8 mouse cellular contexts compared by ENCODE assay signal in genomic region chr3:82904211-82904908, GRCm38 (mm10). TPM values are rescaled to one million over a fixed set of nuclear protein-coding genes. Genes with fewer than 3 reads are reported as not detected.
A peak's percentile ranks its signal among the peaks of the same experiment; 100 is the strongest.
DNase-seq lines count a peak whose midpoint lies in the region; ATAC-seq lines count a peak whose summit lies in the region.

No protein-coding gene starts in this region.

- peak overlapping the region; percentile 66 for H3K4me2 ChIP-seq in kidney, embryonic 14.5 days (replicated peaks; ENCODE audit: low read depth, low read length)
- H3K4me2 ChIP-seq in intestine, embryonic 15.5 days (replicated peaks) = peak overlapping the region; percentile 94
- H3K4me2 ChIP-seq in midbrain, embryonic 12.5 days (replicated peaks) = peak overlapping the region; percentile 85

- peak overlapping the region; percentile 44 for H3K4me3 ChIP-seq in kidney, embryonic 14.5 days (ENCODE audit: low read length)
- peak overlapping the region; percentile 60 for H3K4me3 ChIP-seq in embryonic facial prominence, embryonic 10.5 days
- peak overlapping the region; percentile 47 for H3K4me3 ChIP-seq in intestine, embryonic 15.5 days (replicated peaks)
- peak overlapping the region; percentile 46 for H3K4me3 ChIP-seq in midbrain, embryonic 12.5 days

- WGBS in kidney, embryonic 14.5 days = under 1% methylated on average over 31 of the region's 31 CpGs
- 1% methylated on average over 31 of the region's 31 CpGs for WGBS in embryonic facial prominence, embryonic 10.5 days
- WGBS in intestine, embryonic 15.5 days = 2% methylated on average over 31 of the region's 31 CpGs
- 2% methylated on average over 31 of the region's 31 CpGs for WGBS in midbrain, embryonic 12.5 days

- H3K27ac ChIP-seq in kidney, embryonic 14.5 days (ENCODE audit: low read depth, low read length) = no peak overlapping the region
- no peak overlapping the region for H3K27ac ChIP-seq in embryonic facial prominence, embryonic 10.5 days (replicated peaks)
- H3K27ac ChIP-seq in intestine, embryonic 15.5 days = no peak overlapping the region
- H3K27ac ChIP-seq in midbrain, embryonic 12.5 days (replicated peaks) = no peak overlapping the region

- no peak overlapping the region for H3K9ac ChIP-seq in kidney, embryonic 14.5 days (ENCODE audit: low read depth, low read length)
- H3K9ac ChIP-seq in intestine, embryonic 15.5 days = peak overlapping the region; percentile 14; the same call in 1 of the 2 replicates
- H3K9ac ChIP-seq in midbrain, embryonic 12.5 days (replicated peaks) = 0 out of 2 replicates have a peak overlapping the region, but pooled peaks have one; percentile 4

- H3K27me3 ChIP-seq in kidney, embryonic 14.5 days (ENCODE audit: control insufficient read depth, insufficient read depth, low read length) = peaks cover 33% of the 10 kb centered on the region
- peaks cover 45% of the 10 kb centered on the region for H3K27me3 ChIP-seq in embryonic facial prominence, embryonic 10.5 days (replicated peaks; ENCODE audit: low read depth, poor library complexity, severe bottlenecking)
- peaks cover 9% of the 10 kb centered on the region for H3K27me3 ChIP-seq in intestine, embryonic 15.5 days (replicated peaks)
- H3K27me3 ChIP-seq in midbrain, embryonic 12.5 days = peaks cover 28% of the 10 kb centered on the region

- ATAC-seq in kidney, embryonic 14.5 days (ENCODE audit: low FRiP score, low TSS enrichment) = no peak
- ATAC-seq in intestine, embryonic 15.5 days = peak; percentile 42
- ATAC-seq in midbrain, embryonic 12.5 days (ENCODE audit: low FRiP score, low read depth) = peak; percentile 61; the same call in 1 of the 2 replicates

- H3K4me1 ChIP-seq in kidney, embryonic 14.5 days (ENCODE audit: control insufficient read depth, insufficient read depth, low read length) = 0 out of 2 replicates have a peak, but pooled peaks cover 6% of the 10 kb centered on the region
- H3K4me1 ChIP-seq in embryonic facial prominence, embryonic 10.5 days = peaks cover 16% of the 10 kb centered on the region
- peaks cover 12% of the 10 kb centered on the region for H3K4me1 ChIP-seq in intestine, embryonic 15.5 days (replicated peaks)
- peaks cover 13% of the 10 kb centered on the region for H3K4me1 ChIP-seq in midbrain, embryonic 12.5 days

- no peak for DNase-seq in kidney, postnatal 14 days
- DNase-seq in embryonic facial prominence, embryonic 10.5 days (ENCODE audit: low spot score) = peak; percentile 43
- no peak for DNase-seq in thymus, postnatal 0 days (ENCODE audit: low spot score)
- no peak for DNase-seq in frontal cortex, postnatal 36 days (ENCODE audit: low spot score in 2 of 2)
- no peak for DNase-seq in right cerebral cortex, postnatal 14 days

- H3K9me3 ChIP-seq in kidney, embryonic 14.5 days (ENCODE audit: control insufficient read depth, low read length) = peaks cover 3% of the 10 kb centered on the region; the same call in 1 of the 2 replicates
- H3K9me3 ChIP-seq in embryonic facial prominence, embryonic 10.5 days = no peaks in the 10 kb centered on the region
- no peaks in the 10 kb centered on the region for H3K9me3 ChIP-seq in intestine, embryonic 15.5 days
- no peaks in the 10 kb centered on the region for H3K9me3 ChIP-seq in midbrain, embryonic 12.5 days

- H3K36me3 ChIP-seq in kidney, embryonic 14.5 days (ENCODE audit: control insufficient read depth, insufficient read depth, low read length) = no peaks in the 10 kb centered on the region
- H3K36me3 ChIP-seq in embryonic facial prominence, embryonic 10.5 days (replicated peaks) = no peaks in the 10 kb centered on the region
- H3K36me3 ChIP-seq in intestine, embryonic 15.5 days = no peaks in the 10 kb centered on the region
- no peaks in the 10 kb centered on the region for H3K36me3 ChIP-seq in midbrain, embryonic 12.5 days

RNA-seq across cellular contexts. Expression of gene Lrat, which starts 0.6 kb away (rescaled TPM):
- not detected in 2 replicates for polyA plus RNA-seq in kidney, embryonic 14.5 days (2014; fragmentation: Nextera tagmentation; extraction: Ambion mirVana)
- 0.05 TPM in 2 replicates for polyA plus RNA-seq in embryonic facial prominence, embryonic 10.5 days (2016; fragmentation: Nextera tagmentation; extraction: Ambion mirVana)
- 8.6 and 8.8 TPM in 2 replicates for polyA plus RNA-seq in intestine, embryonic 15.5 days (2015; fragmentation: Nextera tagmentation; extraction: Ambion mirVana)
- 0.03 TPM in 1 of 2 replicates, not detected in the other for polyA plus RNA-seq in midbrain, embryonic 12.5 days (2016; fragmentation: Nextera tagmentation; extraction: Ambion mirVana)
- polyA plus RNA-seq in thymus, postnatal 0 days (2015; fragmentation: Nextera tagmentation; extraction: Ambion mirVana) = 0.05 and 0.06 TPM in 2 replicates

RNA-seq across cellular contexts. Expression of gene Rbm46, which starts 28.1 kb away (rescaled TPM):
- 1.9 and 3.1 TPM in 2 replicates for polyA plus RNA-seq in kidney, embryonic 14.5 days (2014; fragmentation: Nextera tagmentation; extraction: Ambion mirVana)
- polyA plus RNA-seq in embryonic facial prominence, embryonic 10.5 days (2016; fragmentation: Nextera tagmentation; extraction: Ambion mirVana) = 2.5 and 2.9 TPM in 2 replicates
- polyA plus RNA-seq in intestine, embryonic 15.5 days (2015; fragmentation: Nextera tagmentation; extraction: Ambion mirVana) = 5.2 and 5.9 TPM in 2 replicates
- polyA plus RNA-seq in midbrain, embryonic 12.5 days (2016; fragmentation: Nextera tagmentation; extraction: Ambion mirVana) = 3.7 and 4.6 TPM in 2 replicates
- 0.08 and 0.10 TPM in 2 replicates for polyA plus RNA-seq in thymus, postnatal 0 days (2015; fragmentation: Nextera tagmentation; extraction: Ambion mirVana)
